Mouse (Mus musculus): Measurements from ENCODE around the gene Lsamp. TPM values are rescaled to one million over a fixed set of nuclear protein-coding genes. Genes with fewer than 3 reads are reported as not detected.
A peak's percentile ranks its signal among the peaks of the same experiment; 100 is the strongest.

Lsamp gene
- total RNA-seq, 2 experiments from 2014 or later: 1.8 to 2.6 TPM

GRCm38 (mm10) chr16:41745037-41745436 is 1760.9 kb downstream of the Lsamp start:
- peak in 1 of 2 experiments; percentile 12 for DNase-seq (ENCODE audit: low spot score in 2 of 2)

GRCm38 (mm10) chr16:41746235-41746911 is 1762.2 kb downstream of the Lsamp start:
- DNase-seq (ENCODE audit: low spot score in 2 of 2): no peak

- DNase-seq (ENCODE audit: low spot score in 2 of 2): no peak
Observed at GRCm38 (mm10) chr16:41747874-41748273, 1763.7 kb downstream of the Lsamp start.

- DNase-seq (ENCODE audit: low spot score in 2 of 2): no peak
Observed at GRCm38 (mm10) chr16:41748759-41749158, 1764.6 kb downstream of the Lsamp start.

- no peak for DNase-seq (ENCODE audit: low spot score in 2 of 2)
Observed at GRCm38 (mm10) chr16:41764285-41764684, 1780.1 kb downstream of the Lsamp start.

- no peak for DNase-seq (ENCODE audit: low spot score in 2 of 2)
Observed at GRCm38 (mm10) chr16:41771427-41772125, 1787.4 kb downstream of the Lsamp start.

GRCm38 (mm10) chr16:41777586-41777985 is 1793.4 kb downstream of the Lsamp start:
- no peak for DNase-seq (ENCODE audit: low spot score in 2 of 2)

- DNase-seq (ENCODE audit: low spot score in 2 of 2): no peak
Observed at GRCm38 (mm10) chr16:41785600-41785999, 1801.4 kb downstream of the Lsamp start.

GRCm38 (mm10) chr16:41786704-41787103 is 1802.5 kb downstream of the Lsamp start:
- no peak for DNase-seq (ENCODE audit: low spot score in 2 of 2)

GRCm38 (mm10) chr16:41787146-41787545 is 1803.0 kb downstream of the Lsamp start:
- no peak for DNase-seq (ENCODE audit: low spot score in 2 of 2)

GRCm38 (mm10) chr16:41790016-41790415 is 1805.9 kb downstream of the Lsamp start:
- no peak for DNase-seq (ENCODE audit: low spot score in 2 of 2)

GRCm38 (mm10) chr16:41820369-41820768 is 1836.2 kb downstream of the Lsamp start:
- no peak for DNase-seq (ENCODE audit: low spot score in 2 of 2)

- no peak for DNase-seq (ENCODE audit: low spot score in 2 of 2)
Observed at GRCm38 (mm10) chr16:41826899-41827604, 1842.9 kb downstream of the Lsamp start.

GRCm38 (mm10) chr16:41827605-41827948 is 1843.4 kb downstream of the Lsamp start:
- DNase-seq (ENCODE audit: low spot score in 2 of 2): no peak

GRCm38 (mm10) chr16:41834637-41835036 is 1850.5 kb downstream of the Lsamp start:
- DNase-seq (ENCODE audit: low spot score in 2 of 2): no peak

- no peak for DNase-seq (ENCODE audit: low spot score in 2 of 2)
Observed at GRCm38 (mm10) chr16:41835745-41836144, 1851.6 kb downstream of the Lsamp start.

GRCm38 (mm10) chr16:41839751-41840404 is 1855.7 kb downstream of the Lsamp start:
- no peak for DNase-seq (ENCODE audit: low spot score in 2 of 2)

- no peak for DNase-seq (ENCODE audit: low spot score in 2 of 2)
Observed at GRCm38 (mm10) chr16:41846903-41847302, 1862.7 kb downstream of the Lsamp start.

- no peak for DNase-seq (ENCODE audit: low spot score in 2 of 2)
Observed at GRCm38 (mm10) chr16:41871917-41872593, 1887.9 kb downstream of the Lsamp start.

- no peak for DNase-seq (ENCODE audit: low spot score in 2 of 2)
Observed at GRCm38 (mm10) chr16:41888546-41889165, 1904.5 kb downstream of the Lsamp start.

- DNase-seq (ENCODE audit: low spot score in 2 of 2): no peak
Observed at GRCm38 (mm10) chr16:41900783-41901182, 1916.6 kb downstream of the Lsamp start.
